Mouse (Mus musculus): ENCODE results near the gene Mia3. TPM values are rescaled to one million over a fixed set of nuclear protein-coding genes. Genes with fewer than 3 reads are reported as not detected.
A peak's percentile ranks its signal among the peaks of the same experiment; 100 is the strongest.
"Not testable (repeated sequence)": the region's sequence is repeated elsewhere in the genome, so short reads cannot be mapped to it uniquely, and the experiment has no call there.

The Mia3 gene
- polyA plus RNA-seq, 1 experiment, result 32.6 TPM

- no peaks in the 10 kb centered on the region for H3K79me3 ChIP-seq (ENCODE audit: low read depth)
- TF ChIP-seq MYOD1 (IDR thresholded peaks at IDR 0.05; ENCODE audit: control insufficient read depth, insufficient read length, low read depth), result no peak
- TF ChIP-seq MYOG (IDR thresholded peaks at IDR 0.05; ENCODE audit: control insufficient read depth, extremely low read depth, insufficient read length), result no peak
- no peak for TF ChIP-seq FOSL1 (IDR thresholded peaks at IDR 0.05; ENCODE audit: insufficient read depth, low read length, poor library complexity, severe bottlenecking)
- no peak for TF ChIP-seq CEBPB (IDR thresholded peaks at IDR 0.05; ENCODE audit: low read depth)
- no peak for TF ChIP-seq USF1 (IDR thresholded peaks at IDR 0.05; ENCODE audit: low read depth)
- no peak for TF ChIP-seq CTCF (IDR thresholded peaks at IDR 0.05; ENCODE audit: control insufficient read depth, insufficient read depth, insufficient read length)
- TF ChIP-seq MAX (IDR thresholded peaks at IDR 0.05), result no peak
- H3K79me2 ChIP-seq (ENCODE audit: control insufficient read depth, insufficient read depth), result no peaks in the 10 kb centered on the region
- peaks cover 85% of the 10 kb centered on the region for H3K36me3 ChIP-seq (ENCODE audit: control insufficient read depth, insufficient read depth)
- no peak overlapping the region for H3K4me3 ChIP-seq (ENCODE audit: insufficient read depth, poor library complexity, severe bottlenecking)
- H3ac ChIP-seq (ENCODE audit: control insufficient read depth, insufficient read length, low read depth), result no peak overlapping the region
- H3K27me3 ChIP-seq (ENCODE audit: control insufficient read depth, insufficient read depth, insufficient read length), result no peaks in the 10 kb centered on the region
These were observed 45.4 kb downstream of the Mia3 start for GRCm38 (mm10) chr1:183323923-183324322.

GRCm38 (mm10) chr1:183322496-183322895 is 46.9 kb downstream of the Mia3 start:
- peaks cover 83% of the 10 kb centered on the region for H3K36me3 ChIP-seq (ENCODE audit: control insufficient read depth, insufficient read depth)

GRCm38 (mm10) chr1:183320708-183321107 is 48.6 kb downstream of the Mia3 start:
- no peaks in the 10 kb centered on the region for H3K79me2 ChIP-seq (ENCODE audit: control insufficient read depth, insufficient read depth)
- H3K36me3 ChIP-seq (ENCODE audit: control insufficient read depth, insufficient read depth), result peaks cover 81% of the 10 kb centered on the region
- no peak overlapping the region for H3ac ChIP-seq (ENCODE audit: control insufficient read depth, insufficient read length, low read depth)
- H3K27me3 ChIP-seq (ENCODE audit: control insufficient read depth, insufficient read depth, insufficient read length), result no peaks in the 10 kb centered on the region
- no peak overlapping the region for H3K4me3 ChIP-seq (ENCODE audit: insufficient read depth, poor library complexity, severe bottlenecking)
- no peaks in the 10 kb centered on the region for H3K79me3 ChIP-seq (ENCODE audit: low read depth)
- no peak for TF ChIP-seq CTCF (IDR thresholded peaks at IDR 0.05; ENCODE audit: control insufficient read depth, insufficient read depth, insufficient read length)
- TF ChIP-seq USF1 (IDR thresholded peaks at IDR 0.05; ENCODE audit: low read depth), result no peak
- TF ChIP-seq CEBPB (IDR thresholded peaks at IDR 0.05; ENCODE audit: low read depth), result no peak

More at GRCm38 (mm10) chr1:183322496-183322895, 46.9 kb downstream of the Mia3 start:
- H3ac ChIP-seq (ENCODE audit: control insufficient read depth, insufficient read length, low read depth); H3K79me2 ChIP-seq (ENCODE audit: control insufficient read depth, insufficient read depth); H3K4me3 ChIP-seq (ENCODE audit: insufficient read depth, poor library complexity, severe bottlenecking); H3K79me3 ChIP-seq (ENCODE audit: low read depth); H3K27me3 ChIP-seq (ENCODE audit: control insufficient read depth, insufficient read depth, insufficient read length): not testable (repeated sequence)

GRCm38 (mm10) chr1:183315783-183316182 is 53.6 kb downstream of the Mia3 start:
- H3K27me3 ChIP-seq (ENCODE audit: control insufficient read depth, insufficient read depth, insufficient read length), result no peaks in the 10 kb centered on the region
- no peak overlapping the region for H3K4me3 ChIP-seq (ENCODE audit: insufficient read depth, poor library complexity, severe bottlenecking)
- no peak for TF ChIP-seq CEBPB (IDR thresholded peaks at IDR 0.05; ENCODE audit: low read depth)
- no peak for TF ChIP-seq MYOG (IDR thresholded peaks at IDR 0.05; ENCODE audit: control insufficient read depth, extremely low read depth, insufficient read length)
- no peak for TF ChIP-seq USF1 (IDR thresholded peaks at IDR 0.05; ENCODE audit: low read depth)
- no peak for TF ChIP-seq FOSL1 (IDR thresholded peaks at IDR 0.05; ENCODE audit: insufficient read depth, low read length, poor library complexity, severe bottlenecking)
- no peak for TF ChIP-seq MAX (IDR thresholded peaks at IDR 0.05)
- no peak for TF ChIP-seq MYOD1 (IDR thresholded peaks at IDR 0.05; ENCODE audit: control insufficient read depth, insufficient read length, low read depth)
- no peak for TF ChIP-seq CTCF (IDR thresholded peaks at IDR 0.05; ENCODE audit: control insufficient read depth, insufficient read depth, insufficient read length)
- no peaks in the 10 kb centered on the region for H3K79me3 ChIP-seq (ENCODE audit: low read depth)
- peaks cover 3% of the 10 kb centered on the region for H3K79me2 ChIP-seq (ENCODE audit: control insufficient read depth, insufficient read depth)
- no peak overlapping the region for H3ac ChIP-seq (ENCODE audit: control insufficient read depth, insufficient read length, low read depth)
- H3K36me3 ChIP-seq (ENCODE audit: control insufficient read depth, insufficient read depth), result peaks cover 80% of the 10 kb centered on the region

GRCm38 (mm10) chr1:183312076-183312475 is 57.3 kb downstream of the Mia3 start:
- H3K79me2 ChIP-seq (ENCODE audit: control insufficient read depth, insufficient read depth), result peaks cover 9% of the 10 kb centered on the region
- H3K36me3 ChIP-seq (ENCODE audit: control insufficient read depth, insufficient read depth), result peaks cover 68% of the 10 kb centered on the region
- H3K79me3 ChIP-seq (ENCODE audit: low read depth), result no peaks in the 10 kb centered on the region
- no peaks in the 10 kb centered on the region for H3K27me3 ChIP-seq (ENCODE audit: control insufficient read depth, insufficient read depth, insufficient read length)
- TF ChIP-seq USF1 (IDR thresholded peaks at IDR 0.05; ENCODE audit: low read depth) (no peak), CEBPB (IDR thresholded peaks at IDR 0.05; ENCODE audit: low read depth) (no peak)
- no peak overlapping the region for H3K4me3 ChIP-seq (ENCODE audit: insufficient read depth, poor library complexity, severe bottlenecking)
- no peak overlapping the region for H3ac ChIP-seq (ENCODE audit: control insufficient read depth, insufficient read length, low read depth)

GRCm38 (mm10) chr1:183309601-183310000 is 59.8 kb downstream of the Mia3 start:
- peak; percentile 97 for TF ChIP-seq MYOD1 (IDR thresholded peaks at IDR 0.05; ENCODE audit: control insufficient read depth, insufficient read length, low read depth)
- not testable (repeated sequence) for H3K79me3 ChIP-seq (ENCODE audit: low read depth); H3ac ChIP-seq (ENCODE audit: control insufficient read depth, insufficient read length, low read depth); H3K4me3 ChIP-seq (ENCODE audit: insufficient read depth, poor library complexity, severe bottlenecking); H3K27me3 ChIP-seq (ENCODE audit: control insufficient read depth, insufficient read depth, insufficient read length)
- Histone ChIP-seq H3K36me3 (ENCODE audit: control insufficient read depth, insufficient read depth) (peaks cover 53% of the 10 kb centered on the region), H3K79me2 (ENCODE audit: control insufficient read depth, insufficient read depth) (peaks cover 18% of the 10 kb centered on the region)

- peaks cover 23% of the 10 kb centered on the region for H3K79me2 ChIP-seq (ENCODE audit: control insufficient read depth, insufficient read depth)
- H3K4me3 ChIP-seq (ENCODE audit: insufficient read depth, poor library complexity, severe bottlenecking), result no peak overlapping the region
- no peak overlapping the region for H3ac ChIP-seq (ENCODE audit: control insufficient read depth, insufficient read length, low read depth)
- no peaks in the 10 kb centered on the region for H3K27me3 ChIP-seq (ENCODE audit: control insufficient read depth, insufficient read depth, insufficient read length)
- TF ChIP-seq CEBPB (IDR thresholded peaks at IDR 0.05; ENCODE audit: low read depth) (no peak), USF1 (IDR thresholded peaks at IDR 0.05; ENCODE audit: low read depth) (no peak)
- peaks cover 5% of the 10 kb centered on the region for H3K79me3 ChIP-seq (ENCODE audit: low read depth)
- H3K36me3 ChIP-seq (ENCODE audit: control insufficient read depth, insufficient read depth), result peaks cover 42% of the 10 kb centered on the region
These were observed 60.9 kb downstream of the Mia3 start for GRCm38 (mm10) chr1:183308476-183308875.
